Mouse (Mus musculus) ES-E14 (cell line): Measurements from ENCODE around the gene Galnt6. TPM values are rescaled to one million over a fixed set of nuclear protein-coding genes. Genes with fewer than 3 reads are reported as not detected.

Experiments used
- DNase-seq: peaks from one replicate; pipeline ENCODE4 v3.0.0-alpha.2; 2013; ENCODE audit warnings: low read depth, low spot score
- H3K27ac ChIP-seq: 2 replicates; pipeline ENCODE4 v1.5.1; 2012; ENCODE audit warnings: low read depth, mild to moderate bottlenecking, low read length, moderate library complexity, mixed read lengths; ENCODE audit not compliant: poor library complexity, insufficient read depth, severe bottlenecking
- H3K36me3 ChIP-seq: 2 replicates; pipeline ENCODE4 v1.6.1; 2012; ENCODE audit warnings: mild to moderate bottlenecking, low read length, moderate library complexity, mixed read lengths; ENCODE audit not compliant: control insufficient read depth, poor library complexity, insufficient read depth, severe bottlenecking
- H3K4me1 ChIP-seq, 2 experiments: fragments of 150-350 bp in 1 of 2; sonication (generic) in 1 of 2; 2 replicates each; pipeline ENCODE4 v1.6.1; 2012; ENCODE audit warnings: low read length in 2 of 2, mild to moderate bottlenecking in 1 of 2, mixed read lengths in 1 of 2; ENCODE audit not compliant: control insufficient read depth in 2 of 2, insufficient read depth in 2 of 2, poor library complexity in 1 of 2
- H3K4me3 ChIP-seq, 2 experiments: fragments of 150-350 bp in 1 of 2; sonication (generic) in 1 of 2; 2 replicates each; pipeline ENCODE4 v1.5.1; 2012; ENCODE audit warnings: low read length in 2 of 2, low read depth in 1 of 2, mild to moderate bottlenecking in 1 of 2, mixed read lengths in 1 of 2; ENCODE audit not compliant: insufficient read depth in 1 of 2, poor library complexity in 1 of 2, severe bottlenecking in 1 of 2
- H3K9ac ChIP-seq: 2 replicates; pipeline ENCODE4 v1.6.1; 2012; ENCODE audit warnings: low read depth, mild to moderate bottlenecking, low read length, mixed read lengths; ENCODE audit not compliant: poor library complexity, insufficient read depth, severe bottlenecking
- H3K9me3 ChIP-seq: fragments of 150-350 bp; sonication (generic); 2 replicates; pipeline ENCODE4 v1.6.1; 2012; ENCODE audit warnings: low read depth, mild to moderate bottlenecking, low read length; ENCODE audit not compliant: control insufficient read depth, insufficient read depth
- CHD2 ChIP-seq: IDR thresholded peaks from 2 replicates; pipeline ENCODE4 v1.6.1; 2014; ENCODE audit warnings: mild to moderate bottlenecking, low read depth, low read length, inconsistent platforms
- HCFC1 ChIP-seq: IDR thresholded peaks from 2 replicates; pipeline ENCODE4 v1.6.1; 2012; ENCODE audit warnings: low read length, inconsistent platforms, borderline replicate concordance; ENCODE audit not compliant: insufficient read depth
- MAFK ChIP-seq: IDR thresholded peaks from 2 replicates; pipeline ENCODE4 v1.6.1; 2014; ENCODE audit warnings: mild to moderate bottlenecking, low read depth, low read length, inconsistent platforms; ENCODE audit not compliant: insufficient read depth
- ZC3H11A ChIP-seq: IDR thresholded peaks from 2 replicates; pipeline ENCODE4 v1.6.1; 2012; ENCODE audit warnings: low read depth, mild to moderate bottlenecking, inconsistent platforms, low read length, borderline replicate concordance
- ZNF384 ChIP-seq: IDR thresholded peaks from 2 replicates; pipeline ENCODE4 v1.6.1; 2012; ENCODE audit warnings: low read depth, low read length, inconsistent platforms
- in situ Hi-C, 2 experiments: fragments of 600-800 bp; cut with MboI; formaldehyde crosslinking; loops; one replicate each; pipeline ENCODE4 v1.15.1; 2025; ENCODE audit warnings: low sequenced_read_pairs in 2 of 2, inconsistent platforms in 1 of 2; ENCODE audit not compliant: unreplicated experiment in 2 of 2
- total RNA-seq: library from RNA; depleted of rRNA; stranded (reverse); fragments of 300-350 nt; gene quantifications from 2 replicates; pipeline ENCODE4 v1.2.3, GENCODE M21; 2012

Galnt6 gene
- total RNA-seq, 1 experiment, result 18.2 TPM

GRCm38 (mm10) chr15:100691990-100692389 lies 37.2 kb downstream of the Galnt6 start:
- no peak for TF ChIP-seq MAFK
- no peak for TF ChIP-seq ZC3H11A
- TF ChIP-seq CHD2, result no peak
- no peak for TF ChIP-seq HCFC1
- TF ChIP-seq ZNF384, result no peak
- in situ Hi-C loops, result no loop called here

GRCm38 (mm10) chr15:100687430-100687971 lies 41.7 kb downstream of the Galnt6 start, which contains the start of gene Cela1:
Cela1 (minus strand) TSS chr15:100687921.
- in situ Hi-C loops, result no loop called here
- peaks cover 0 to 3% of the 10 kb centered on the region in 2 experiments; a peak in 1 of 4 replicates for H3K4me1 ChIP-seq
- TF ChIP-seq MAFK, result no peak
- no peak for TF ChIP-seq CHD2
- TF ChIP-seq ZC3H11A, result no peak
- TF ChIP-seq HCFC1, result no peak

More at GRCm38 (mm10) chr15:100691990-100692389, 37.2 kb downstream of the Galnt6 start:
- Histone ChIP-seq H3K9me3 (no peaks in the 10 kb centered on the region), H3K27ac (no peak overlapping the region), H3K36me3 (peaks cover 2% of the 10 kb centered on the region; the same call in 1 of the 2 replicates), H3K9ac (no peak overlapping the region), H3K4me3 (no peak overlapping the region), H3K4me1 (no peaks in the 10 kb centered on the region)
- DNase-seq, result no peak

GRCm38 (mm10) chr15:100686989-100687388 lies 42.2 kb downstream of the Galnt6 start:
- no peak for TF ChIP-seq ZNF384
- no peak for TF ChIP-seq ZC3H11A
- TF ChIP-seq CHD2, result no peak
- Histone ChIP-seq H3K36me3 (0 out of 2 replicates have a peak, but pooled peaks cover 2% of the 10 kb centered on the region), H3K4me3 (no peak overlapping the region), H3K4me1 (peaks cover 0 to 5% of the 10 kb centered on the region in 2 experiments; a peak in 1 of 4 replicates), H3K9ac (no peak overlapping the region), H3K27ac (no peak overlapping the region), H3K9me3 (no peaks in the 10 kb centered on the region)
- in situ Hi-C loops, result no loop called here
- no peak for DNase-seq

More at GRCm38 (mm10) chr15:100687430-100687971, 41.7 kb downstream of the Galnt6 start, which contains the start of gene Cela1:
- H3K36me3 ChIP-seq, result 0 out of 2 replicates have a peak, but pooled peaks cover 2% of the 10 kb centered on the region
- no peak for DNase-seq
- no peak within 1 kb of the TSS for H3K27ac ChIP-seq
- no peak within 1 kb of the TSS for H3K4me3 ChIP-seq
- no peaks in the 10 kb centered on the region for H3K9me3 ChIP-seq
- H3K9ac ChIP-seq, result no peak within 1 kb of the TSS

GRCm38 (mm10) chr15:100686434-100686833 lies 42.7 kb downstream of the Galnt6 start:
- Histone ChIP-seq H3K4me3 (no peak overlapping the region), H3K36me3 (no peaks in the 10 kb centered on the region), H3K9ac (no peak overlapping the region), H3K4me1 (peaks cover 0 to 5% of the 10 kb centered on the region in 2 experiments; a peak in 1 of 4 replicates), H3K9me3 (no peaks in the 10 kb centered on the region), H3K27ac (no peak overlapping the region)
- TF ChIP-seq CHD2 (no peak), ZC3H11A (no peak), MAFK (no peak), ZNF384 (no peak), HCFC1 (no peak)
- no peak for DNase-seq
- in situ Hi-C loops, result no loop called here

GRCm38 (mm10) chr15:100685849-100686248 lies 43.3 kb downstream of the Galnt6 start:
- Histone ChIP-seq H3K9me3 (no peaks in the 10 kb centered on the region), H3K27ac (no peak overlapping the region), H3K4me3 (no peak overlapping the region), H3K4me1 (peaks cover 0 to 7% of the 10 kb centered on the region in 2 experiments; a peak in 1 of 4 replicates), H3K36me3 (no peaks in the 10 kb centered on the region), H3K9ac (no peak overlapping the region)
- TF ChIP-seq MAFK, result no peak
- no peak for TF ChIP-seq HCFC1
- no peak for TF ChIP-seq CHD2
- no peak for TF ChIP-seq ZNF384
- no peak for TF ChIP-seq ZC3H11A
- DNase-seq, result no peak
- in situ Hi-C loops, result no loop called here
